Mouse (Mus musculus) telencephalon, adult 2 months (tissue): ENCODE results near the gene Cenpm.
A peak's percentile ranks its signal among the peaks of the same experiment; 100 is the strongest.
"Not testable (repeated sequence)": the region's sequence is repeated elsewhere in the genome, so short reads cannot be mapped to it uniquely, and the experiment has no call there.

Experiments
- DNase-seq: peaks from one replicate; pipeline ENCODE4 v3.0.0-alpha.2; 2011; ENCODE audit warnings: low read depth, low spot score

Gene Cenpm

DNA sequence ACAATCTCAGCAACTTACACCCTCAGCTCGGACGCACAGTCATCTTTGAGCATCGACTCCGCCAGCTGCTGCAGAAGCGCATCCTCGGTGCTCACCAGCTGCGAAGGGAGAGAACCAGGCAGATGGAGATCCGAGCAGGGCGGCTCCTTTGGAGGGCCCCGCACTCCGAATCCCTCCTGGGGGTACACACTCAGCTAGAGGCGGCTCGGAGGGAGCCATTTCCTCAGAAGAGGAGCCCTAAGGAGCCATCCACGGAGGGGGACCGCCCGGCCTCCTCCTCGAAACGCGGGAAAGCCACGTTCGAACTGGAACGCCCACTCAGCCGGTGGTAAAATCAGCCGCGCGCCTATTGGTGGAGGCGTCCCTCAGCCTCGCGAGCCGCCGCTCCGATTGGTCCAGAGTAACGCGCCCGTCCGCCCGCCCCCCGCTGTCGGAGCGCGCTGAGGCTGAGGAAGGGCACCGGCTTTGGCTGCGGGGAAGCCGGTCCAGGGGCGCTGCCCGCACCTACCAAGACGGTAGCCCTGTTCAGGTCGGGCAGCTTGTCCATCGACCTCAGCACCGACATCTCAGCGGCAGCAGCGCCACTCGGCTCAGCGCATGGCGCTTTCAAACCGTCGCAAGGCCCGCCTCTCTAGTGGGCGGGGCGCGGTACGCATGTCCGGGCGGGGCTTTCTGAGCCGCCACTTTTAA, at the start of gene Cenpm:
Cenpm (minus strand) TSS at position 634 of the 690 bp plus-strand sequence.
- peak; percentile 63 for DNase-seq

DNA sequence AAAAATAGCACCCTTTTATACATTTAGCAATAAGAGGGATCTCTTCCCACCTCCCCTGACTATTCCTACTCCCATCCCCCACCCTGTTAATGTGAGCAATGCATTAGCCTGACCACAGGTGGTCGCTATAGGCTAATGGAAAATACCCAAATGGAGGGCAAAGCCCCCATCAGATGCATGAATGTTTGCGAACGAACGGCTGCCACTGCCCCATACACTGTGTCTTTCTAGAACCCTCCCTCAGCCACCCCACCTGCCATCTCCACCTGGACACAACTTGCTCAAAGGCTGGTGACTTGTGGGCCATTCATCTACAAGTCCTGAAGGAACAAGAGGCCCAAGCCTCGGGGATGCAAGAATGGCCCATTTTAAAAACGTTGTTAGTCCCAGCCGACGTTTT, 49.5 kb upstream of the Cenpm start:
- no peak for DNase-seq

DNA sequence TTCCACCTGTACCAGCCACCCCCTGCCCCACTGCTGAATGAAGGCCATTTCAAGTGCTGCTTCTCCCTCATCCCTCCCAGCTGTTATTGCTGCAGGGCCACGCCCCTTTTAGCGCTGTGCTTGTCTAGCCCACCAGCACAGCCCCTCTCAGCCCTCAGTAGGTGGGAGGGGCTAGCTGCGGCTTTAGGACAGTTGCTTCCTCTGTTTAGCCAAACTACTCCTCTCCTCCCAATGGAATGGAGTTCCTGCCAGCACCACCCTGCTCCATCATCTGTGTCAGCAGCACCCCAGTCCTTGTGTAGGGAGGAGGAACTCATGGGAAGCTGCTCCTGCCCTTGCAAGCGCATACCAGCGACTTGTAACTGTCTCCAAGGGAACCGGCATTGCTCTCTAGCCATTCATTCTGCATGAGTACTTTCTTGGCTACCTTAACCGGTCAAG, 48.7 kb upstream of the Cenpm start:
- no peak for DNase-seq

DNA sequence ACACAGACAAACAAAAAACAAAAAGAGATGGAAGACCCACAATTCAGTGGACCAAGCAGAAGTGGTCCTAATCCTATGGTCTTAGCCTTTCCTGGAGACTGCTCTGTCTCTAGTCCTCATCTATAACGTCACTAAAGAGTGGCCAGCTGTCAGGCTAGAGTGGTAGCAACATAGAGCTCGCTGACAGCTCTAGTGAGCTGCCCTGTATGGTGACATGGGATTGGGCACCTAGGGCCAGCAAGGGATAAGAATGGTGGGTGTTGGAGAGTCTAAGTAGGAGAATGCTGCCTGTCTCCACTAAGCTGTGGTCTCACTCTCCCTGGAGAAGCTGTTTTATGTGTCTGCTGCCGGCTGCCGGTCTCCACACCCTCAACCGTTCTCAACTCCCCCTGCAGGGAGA, 48.3 kb upstream of the Cenpm start:
- no peak for DNase-seq

DNA sequence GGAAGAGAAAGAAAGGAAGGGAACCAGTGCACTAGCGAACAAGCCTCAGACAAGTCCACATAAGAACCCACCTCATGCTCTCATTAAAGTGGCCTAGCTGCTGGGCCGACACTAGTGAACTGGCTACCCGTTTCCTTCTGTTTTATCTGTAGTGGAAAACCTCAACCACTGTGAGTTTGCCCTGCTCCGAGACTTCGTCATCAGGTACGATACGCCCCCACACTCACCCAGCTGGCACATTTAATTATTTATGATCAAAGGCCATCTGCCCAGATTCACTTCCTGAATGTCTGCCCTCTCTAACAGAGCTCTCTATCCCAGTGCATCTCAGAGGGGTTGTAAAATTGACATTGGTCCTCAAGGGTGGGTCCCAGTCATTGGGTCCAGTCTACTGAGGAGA, 45.7 kb upstream of the Cenpm start:
- no peak for DNase-seq

DNA sequence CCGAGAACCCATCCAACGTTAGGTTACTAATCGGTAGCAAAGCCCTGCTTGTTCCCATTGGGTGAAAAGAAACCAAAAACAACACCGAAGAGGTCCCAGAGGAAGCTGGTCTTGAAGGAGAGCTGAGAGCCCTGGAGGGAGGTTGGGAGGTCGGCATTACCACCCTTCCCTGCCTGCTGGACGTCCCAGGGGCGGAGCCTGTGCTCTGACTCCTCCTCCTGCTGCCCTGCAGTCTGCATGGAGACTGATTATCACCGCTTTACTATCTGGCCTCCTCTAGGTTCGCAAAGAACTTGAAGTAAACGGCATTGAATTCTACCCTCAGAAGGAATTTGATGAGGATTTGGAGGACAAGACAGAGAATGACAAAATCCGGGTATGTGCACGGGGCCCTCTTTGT, 41.6 kb upstream of the Cenpm start:
- no peak for DNase-seq

DNA sequence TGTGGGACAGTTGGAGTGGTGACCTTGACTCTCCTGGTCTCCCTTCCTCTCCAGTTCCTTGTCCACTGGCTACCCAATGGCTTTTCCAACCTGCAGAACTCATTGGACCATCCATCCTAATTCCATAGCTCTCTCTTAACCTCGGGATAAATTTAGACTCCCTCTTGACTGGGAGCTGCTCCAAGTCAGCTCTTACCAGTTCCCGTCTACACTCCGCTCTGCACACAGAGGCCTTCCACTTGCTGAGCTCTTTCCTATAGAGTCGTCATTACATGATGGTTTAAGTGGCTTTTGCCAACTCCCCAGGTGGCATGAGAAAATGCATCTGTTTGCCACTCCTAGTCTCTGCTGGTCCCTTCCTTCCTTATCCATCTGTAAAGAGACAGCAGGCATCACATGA, 36.1 kb upstream of the Cenpm start:
- DNase-seq = no peak

DNA sequence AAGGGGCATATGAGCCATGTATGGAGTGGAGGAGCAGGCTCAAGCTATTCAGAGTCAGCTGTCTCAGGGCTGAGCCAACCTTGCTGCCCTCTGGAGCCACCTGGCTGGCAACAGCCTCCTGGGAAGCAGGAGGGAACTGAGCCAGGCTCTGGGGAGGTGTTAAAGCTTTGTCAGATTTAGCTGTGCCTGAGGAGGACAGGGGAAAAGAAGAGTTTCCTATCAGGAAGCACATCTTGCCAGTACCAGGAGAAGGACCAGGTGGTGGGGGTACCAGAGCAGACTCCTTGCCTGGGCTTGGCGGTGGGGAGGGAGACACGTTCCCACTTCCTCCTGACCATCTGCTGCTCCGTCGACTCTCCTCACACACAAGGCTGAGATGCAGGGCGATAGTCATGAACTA, 33.0 kb upstream of the Cenpm start:
- no peak for DNase-seq

DNA sequence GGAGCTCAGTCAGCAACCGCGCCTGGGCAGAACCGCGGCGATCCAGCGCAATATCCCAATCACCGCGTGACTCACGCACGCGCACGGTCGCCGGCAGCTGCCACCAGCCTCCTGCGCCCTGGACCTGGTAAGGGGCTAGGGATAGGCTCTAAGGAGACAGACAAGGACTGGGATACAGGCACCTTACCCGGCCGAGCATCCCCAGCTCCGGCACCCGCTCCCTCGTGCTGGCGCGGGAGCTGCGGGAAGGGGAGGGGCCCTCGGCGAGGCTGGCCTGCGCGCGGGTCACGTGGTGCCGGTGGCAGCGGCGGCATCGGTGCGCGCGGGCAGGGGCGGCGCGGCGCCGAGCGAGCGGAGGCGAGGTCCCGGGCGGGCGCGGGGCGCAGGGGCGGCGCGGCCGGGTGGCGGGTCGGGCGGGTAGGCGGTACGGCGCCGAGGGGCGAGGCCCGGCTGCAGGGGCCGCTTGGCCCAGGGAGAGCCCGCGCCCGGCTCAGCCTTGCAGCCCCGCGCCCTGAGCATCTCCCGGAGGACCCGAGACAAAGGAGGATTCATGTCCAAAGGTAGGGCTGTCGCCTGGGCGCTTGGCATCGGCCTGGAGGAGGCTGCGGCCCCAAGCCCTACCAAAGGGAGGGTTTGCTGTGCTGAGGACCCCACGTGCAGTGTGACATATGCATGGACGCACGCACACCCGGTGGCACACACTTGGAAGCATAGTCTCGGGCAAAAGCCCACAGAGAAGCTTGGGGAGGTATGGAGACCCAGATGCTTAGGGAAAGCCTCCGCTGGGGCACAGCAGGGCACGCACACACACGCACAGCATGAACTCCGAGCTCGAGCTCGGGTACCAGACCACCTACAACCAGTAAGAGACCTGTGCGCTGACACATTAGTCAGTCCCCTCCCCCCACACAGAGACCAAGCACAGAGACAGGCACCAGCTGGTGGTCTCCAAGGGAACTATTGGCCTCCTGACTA, 30.7 kb upstream of the Cenpm start:
- no peak for DNase-seq

DNA sequence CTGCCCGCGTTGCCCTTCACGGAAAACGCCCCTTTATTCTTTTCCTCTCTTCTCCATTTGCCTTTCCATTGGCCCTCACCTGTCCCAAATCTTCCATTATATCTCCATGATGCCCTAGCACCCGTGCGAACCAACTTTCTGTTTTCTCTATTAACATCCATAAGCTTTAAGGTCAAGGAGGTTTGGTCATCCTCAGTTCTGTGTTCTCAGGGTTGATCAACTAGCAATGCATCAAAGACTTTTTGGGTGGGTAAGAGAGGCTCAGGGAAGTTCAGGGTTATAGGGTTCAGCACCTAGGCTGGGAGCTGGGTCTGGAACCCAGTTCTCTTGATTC, 30.0 kb upstream of the Cenpm start, which contains the start of gene Sept3:
Sept3 (plus strand) TSS at position 301 of the 334 bp plus-strand sequence.
- no peak for DNase-seq

DNA sequence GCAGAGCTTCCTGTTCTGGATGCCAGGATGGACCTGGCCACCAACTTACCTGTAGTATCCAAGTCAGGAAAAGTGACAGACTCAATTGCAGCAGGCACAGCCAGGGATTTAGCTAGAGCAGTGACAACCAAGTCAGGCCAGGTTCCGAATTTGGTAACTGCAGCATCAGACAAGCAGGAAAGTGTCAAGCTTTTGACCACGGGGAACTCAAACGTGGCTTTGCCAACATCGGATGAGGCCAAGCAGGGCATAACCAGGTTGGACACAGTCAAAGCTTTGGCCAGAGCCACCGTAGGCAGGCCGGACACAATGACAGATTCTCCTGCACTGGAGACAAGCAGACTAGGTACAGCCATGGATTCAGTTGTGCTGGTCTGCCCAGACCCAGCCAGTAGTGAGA, 27.7 kb upstream of the Cenpm start:
- DNase-seq = no peak

DNA sequence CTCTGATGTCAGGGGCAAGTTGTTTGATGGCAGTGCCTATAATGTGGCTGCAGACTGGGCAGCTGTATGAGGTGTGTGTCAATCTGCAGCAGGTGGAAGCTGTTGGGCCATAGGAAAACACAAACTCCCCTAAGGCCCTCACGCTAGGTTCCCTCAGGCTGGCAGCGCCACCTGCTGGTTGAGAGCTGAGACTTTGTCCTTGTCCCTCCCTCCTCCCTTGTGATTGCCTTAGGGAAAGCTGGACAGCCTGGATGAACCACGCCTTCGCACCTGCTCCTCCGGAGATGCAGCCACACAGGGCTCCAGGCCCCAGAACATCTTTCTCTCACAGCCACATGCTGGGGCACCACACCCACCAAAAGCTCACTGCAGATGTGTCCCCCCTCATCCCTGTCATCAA, 26.7 kb upstream of the Cenpm start:
- DNase-seq = no peak

DNA sequence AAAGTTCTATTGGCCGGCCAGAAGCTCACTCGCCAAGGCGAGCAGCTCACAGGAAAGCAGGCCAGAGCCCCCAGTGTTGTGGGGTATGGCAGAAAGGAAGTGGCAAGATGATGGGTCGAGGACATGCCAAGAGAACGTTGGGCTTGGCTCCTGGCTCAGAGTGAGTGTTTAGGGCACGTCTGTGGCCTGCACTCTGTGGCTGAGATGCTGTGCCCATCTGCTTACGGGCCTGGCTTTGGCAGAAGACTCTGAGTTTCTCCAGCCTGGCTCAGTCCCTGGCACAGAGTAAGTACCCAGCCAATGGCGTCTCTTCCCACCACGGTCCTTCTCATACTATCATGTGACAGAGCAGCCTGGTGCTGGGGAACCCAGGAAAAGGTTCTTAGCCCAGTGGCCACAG, 24.2 kb upstream of the Cenpm start:
- no peak for DNase-seq

DNA sequence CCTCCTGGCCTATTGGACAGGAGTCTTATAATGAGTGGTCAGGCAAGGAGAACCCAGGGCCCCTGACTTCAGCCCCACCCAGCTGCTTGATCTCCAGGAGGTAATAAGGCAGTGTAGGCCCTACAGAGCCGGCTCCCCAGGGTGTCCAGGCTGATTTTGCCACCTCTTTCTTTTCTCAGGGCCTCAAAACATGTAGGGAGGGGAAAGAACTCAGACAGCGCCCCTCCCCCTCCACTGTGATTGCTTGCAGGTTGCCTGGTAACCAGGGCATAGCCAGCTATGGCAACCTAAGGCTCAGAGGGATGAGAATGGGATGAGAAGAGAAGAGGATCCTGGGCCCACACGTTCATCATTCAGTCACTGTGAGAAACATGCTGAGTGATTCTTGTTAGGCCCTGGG, 23.6 kb upstream of the Cenpm start:
- no peak for DNase-seq

DNA sequence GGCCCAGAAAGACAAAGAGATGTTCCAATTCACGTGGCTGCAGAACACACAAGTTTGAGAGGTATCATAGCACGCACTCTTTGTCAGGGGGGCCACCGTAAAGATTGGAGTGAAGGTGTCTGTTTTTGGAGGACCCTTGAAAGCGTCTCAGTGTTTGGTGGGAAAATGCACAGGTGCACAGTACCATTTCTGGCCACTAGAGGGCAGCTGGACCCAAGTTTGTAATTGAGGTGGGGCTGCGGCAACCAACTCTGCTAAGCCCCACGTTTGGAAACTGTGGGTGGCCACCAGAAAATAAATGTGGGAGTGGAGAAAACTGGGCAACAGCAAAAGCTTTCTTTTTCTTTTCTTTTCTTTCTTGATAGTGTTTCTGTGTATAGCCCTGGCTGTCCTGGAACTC, 21.8 kb upstream of the Cenpm start:
- no peak for DNase-seq

DNA sequence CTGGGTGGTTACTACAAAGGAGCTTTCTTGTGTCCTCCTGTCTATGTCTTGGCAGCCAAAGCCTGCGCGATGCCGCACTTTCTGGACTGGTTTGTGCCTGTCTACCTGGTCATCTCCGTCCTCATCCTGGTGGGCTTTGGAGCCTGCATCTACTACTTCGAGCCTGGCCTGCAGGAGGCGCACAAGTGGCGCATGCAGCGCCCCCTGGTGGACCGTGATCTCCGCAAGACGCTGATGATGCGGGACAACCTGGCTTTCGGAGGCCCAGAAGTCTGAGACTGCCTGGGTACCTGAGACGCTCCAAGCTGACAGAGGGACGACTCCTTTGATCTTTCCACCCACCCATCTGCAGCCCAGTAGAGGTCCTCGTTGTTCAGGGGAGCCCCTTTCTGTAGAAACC, 15.0 kb upstream of the Cenpm start:
- no peak for DNase-seq

DNA sequence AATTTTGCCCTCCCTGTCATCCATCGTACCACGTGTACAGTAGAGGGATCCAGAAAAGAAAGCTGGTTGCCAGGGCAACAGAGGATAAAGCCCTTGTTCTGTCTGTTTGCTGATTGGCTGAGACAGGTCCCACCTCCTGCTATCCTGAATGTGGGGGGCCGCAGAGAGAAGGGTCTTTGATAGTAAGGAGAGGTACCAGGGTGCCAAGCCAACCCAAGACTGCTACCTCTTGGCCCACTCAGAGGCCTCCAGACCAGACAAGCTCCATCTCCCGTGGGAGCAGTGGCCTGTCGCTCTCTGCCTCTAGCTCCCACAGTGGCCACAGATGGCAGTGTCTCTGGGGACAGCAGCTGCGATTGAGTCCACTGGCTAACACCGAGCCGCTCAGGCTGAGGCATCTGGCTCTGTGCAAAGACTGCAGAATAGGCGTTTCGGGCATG, 11.4 kb upstream of the Cenpm start:
- DNase-seq = peak; percentile 95

DNA sequence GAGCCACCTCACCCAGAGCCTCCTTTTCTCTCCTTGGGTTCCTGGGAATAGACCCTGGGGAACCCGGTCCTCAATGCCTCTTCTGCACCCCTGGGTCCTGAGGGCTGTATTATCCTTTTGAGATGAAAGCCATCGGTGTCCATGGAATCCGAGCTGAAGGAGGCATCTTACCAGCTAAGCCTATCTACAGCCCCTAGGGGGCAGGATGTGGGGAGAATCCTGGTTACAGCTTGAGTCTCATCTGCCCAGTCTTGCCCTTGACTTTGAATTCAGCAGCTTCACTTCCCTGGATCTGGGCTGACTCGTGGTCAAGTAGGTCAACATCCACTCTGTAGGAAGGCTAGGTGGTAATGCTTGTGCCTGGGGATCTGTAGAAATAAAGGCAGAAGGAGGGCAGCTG, 10.7 kb upstream of the Cenpm start:
- DNase-seq = no peak

DNA sequence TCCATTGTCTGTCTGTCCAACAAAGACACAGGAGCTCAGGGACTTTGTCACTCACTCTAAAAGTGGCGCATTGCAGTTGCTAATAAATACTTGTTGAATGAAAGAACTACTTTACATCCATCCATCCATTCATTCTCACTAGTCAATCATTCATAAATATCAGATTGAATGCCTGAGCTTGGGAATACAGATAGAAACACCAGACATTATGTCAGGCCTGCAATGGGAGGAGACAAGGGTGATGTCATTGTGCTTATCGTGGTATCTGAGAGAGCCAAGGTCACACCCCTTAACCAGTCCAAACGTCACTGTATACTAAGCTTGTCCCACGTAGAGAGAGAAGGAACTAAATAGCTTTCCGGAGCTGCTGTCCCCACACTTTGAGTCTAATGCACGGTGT, 7.5 kb upstream of the Cenpm start, which contains the start of gene 1500009C09Rik:
1500009C09Rik (plus strand) TSS at position 301 of the 400 bp plus-strand sequence.
- DNase-seq = no peak

DNA sequence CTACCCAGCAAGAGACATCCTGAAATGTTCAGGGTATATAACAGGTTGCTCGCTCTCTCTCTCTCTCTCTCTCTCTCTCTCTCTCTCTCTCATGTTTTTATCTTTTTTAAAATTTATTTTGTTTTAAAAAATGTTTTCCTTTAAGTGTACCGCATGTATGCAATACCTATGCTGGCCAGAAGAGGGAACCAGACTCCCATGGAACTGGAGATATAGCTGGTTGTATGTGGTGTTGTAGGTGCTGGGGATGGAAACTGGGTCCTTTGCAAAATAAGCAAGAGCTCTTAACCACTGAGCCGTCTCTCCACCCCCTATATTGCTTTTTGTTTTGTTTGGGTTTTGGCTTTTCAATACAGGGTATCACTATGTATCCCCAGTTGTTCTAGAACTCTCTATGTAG, 7.0 kb upstream of the Cenpm start:
- no peak for DNase-seq

DNA sequence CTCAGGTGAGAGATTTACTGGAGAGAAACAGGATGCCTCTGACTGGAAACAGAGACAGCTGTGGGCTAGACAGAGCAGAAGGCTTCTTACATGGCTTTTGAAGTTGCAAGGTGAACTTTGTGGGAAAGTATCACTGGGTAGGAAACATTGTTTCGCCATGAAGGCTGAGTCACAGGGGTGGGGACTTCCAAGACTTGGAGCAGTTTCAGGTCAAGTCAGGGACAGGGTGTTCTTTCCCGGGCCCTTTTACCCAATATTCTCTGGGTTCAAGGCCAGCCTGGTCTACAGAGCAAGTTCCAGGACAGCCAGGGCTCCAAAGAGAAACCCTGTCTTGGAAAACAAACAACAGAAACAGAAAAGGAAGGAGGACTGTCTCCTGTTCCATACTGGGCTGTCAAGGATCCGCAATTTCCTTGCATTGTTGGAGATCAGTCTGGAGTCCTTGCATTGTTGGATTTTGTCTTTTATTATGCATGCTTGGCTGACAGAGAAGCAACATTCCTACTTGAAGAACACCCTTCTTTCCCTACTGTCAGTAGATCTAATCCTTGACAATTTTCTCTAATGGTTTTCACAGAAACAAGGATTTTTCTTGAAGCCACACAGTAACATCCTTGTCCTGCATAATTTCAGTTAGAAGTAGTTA, 2.7 kb upstream of the Cenpm start:
- no peak for DNase-seq

DNA sequence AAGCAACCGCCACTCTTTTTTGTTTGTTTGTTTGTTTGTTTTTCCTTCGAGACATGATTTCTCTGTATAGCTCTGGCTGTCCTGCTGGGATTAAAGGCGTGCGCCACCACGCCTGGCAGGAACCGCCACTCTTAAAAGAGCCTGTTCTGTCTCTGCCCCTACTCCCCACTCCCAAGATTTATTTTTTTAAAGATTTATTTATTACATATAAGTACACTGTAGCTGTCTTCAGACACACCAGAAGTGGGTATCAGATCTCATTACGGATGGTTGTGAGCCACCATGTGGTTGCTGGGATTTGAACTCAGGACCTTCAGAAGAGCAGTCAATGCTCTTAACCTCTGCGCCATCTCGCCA, 235 bp upstream of the Cenpm start:
- not testable (repeated sequence) for DNase-seq
